Mouse (Mus musculus) cerebellum, postnatal 25 days (tissue): ENCODE data around the gene Rora.

Experiments used
- DNase-seq, 2 experiments: peaks; one replicate each; pipeline ENCODE4 v3.0.0; 2021; ENCODE audit warnings: mixed read lengths in 2 of 2

Gene Rora

DNA sequence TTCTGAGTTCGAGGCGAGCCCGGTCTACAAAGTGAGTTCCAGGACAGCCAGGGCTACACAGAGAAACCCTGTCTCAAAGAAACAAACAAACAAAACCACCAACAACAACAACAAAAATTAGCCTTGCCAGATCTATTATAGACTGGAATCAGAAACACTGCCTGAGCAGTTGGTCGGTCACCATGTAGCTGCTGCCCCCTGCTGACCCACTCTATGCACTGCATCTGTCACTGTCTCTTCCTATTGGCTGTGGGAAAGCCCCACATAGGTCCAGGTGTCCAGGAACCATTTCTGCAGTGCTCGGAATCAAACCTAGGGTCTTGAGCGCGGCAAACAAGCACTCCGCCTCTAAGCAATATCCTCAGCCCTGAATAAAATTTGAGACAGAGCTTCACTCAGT is 714.5 kb downstream of the Rora start:
- DNase-seq: peak; percentile 87 to 91

DNA sequence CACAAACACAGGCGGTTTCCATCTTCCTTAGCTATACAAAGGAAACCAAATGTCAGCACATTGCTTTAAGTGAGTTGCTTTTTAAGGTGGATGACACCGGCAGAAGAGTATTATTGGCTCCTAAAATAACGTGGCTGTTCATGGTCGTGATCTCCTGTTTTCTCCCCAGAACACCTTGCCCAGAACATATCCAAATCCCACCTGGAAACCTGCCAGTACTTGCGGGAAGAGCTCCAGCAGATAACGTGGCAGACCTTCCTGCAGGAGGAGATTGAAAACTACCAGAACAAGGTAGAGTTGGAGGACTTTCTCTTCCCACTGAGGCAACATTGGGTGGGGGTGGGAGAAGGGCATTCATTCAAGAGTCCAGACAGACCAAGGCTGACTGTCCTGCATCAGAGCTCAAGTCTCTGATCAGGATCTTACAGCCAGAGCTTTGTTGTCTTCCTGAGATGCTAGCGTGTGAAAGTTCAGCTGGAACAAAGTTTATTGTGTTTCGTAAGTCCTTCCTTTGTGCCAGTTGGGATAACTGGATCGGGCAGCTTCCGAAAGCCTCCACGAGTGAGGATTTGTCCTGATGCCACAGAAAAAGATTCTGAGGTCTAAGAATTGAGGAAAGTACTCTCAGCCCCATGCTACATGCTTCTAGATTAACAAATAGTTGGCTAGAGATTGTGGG is 717.6 kb downstream of the Rora start:
- DNase-seq: peak; percentile 60 to 77

DNA sequence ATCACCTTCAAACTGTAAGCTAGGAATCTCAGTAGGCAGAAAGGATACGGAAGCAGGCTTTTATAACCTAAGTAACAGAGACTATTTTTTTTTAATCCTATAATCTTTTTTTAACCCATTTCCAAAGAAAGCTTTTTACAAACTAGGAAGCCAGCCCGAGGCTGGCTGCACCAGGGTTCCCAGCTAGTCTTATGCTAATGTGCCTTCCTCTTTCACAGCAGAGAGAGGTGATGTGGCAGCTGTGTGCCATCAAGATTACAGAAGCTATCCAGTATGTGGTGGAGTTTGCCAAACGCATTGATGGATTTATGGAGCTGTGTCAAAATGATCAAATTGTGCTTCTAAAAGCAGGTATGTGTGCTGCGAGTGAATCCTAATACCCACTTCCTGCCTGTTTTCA is 719.3 kb downstream of the Rora start:
- DNase-seq: no peak

DNA sequence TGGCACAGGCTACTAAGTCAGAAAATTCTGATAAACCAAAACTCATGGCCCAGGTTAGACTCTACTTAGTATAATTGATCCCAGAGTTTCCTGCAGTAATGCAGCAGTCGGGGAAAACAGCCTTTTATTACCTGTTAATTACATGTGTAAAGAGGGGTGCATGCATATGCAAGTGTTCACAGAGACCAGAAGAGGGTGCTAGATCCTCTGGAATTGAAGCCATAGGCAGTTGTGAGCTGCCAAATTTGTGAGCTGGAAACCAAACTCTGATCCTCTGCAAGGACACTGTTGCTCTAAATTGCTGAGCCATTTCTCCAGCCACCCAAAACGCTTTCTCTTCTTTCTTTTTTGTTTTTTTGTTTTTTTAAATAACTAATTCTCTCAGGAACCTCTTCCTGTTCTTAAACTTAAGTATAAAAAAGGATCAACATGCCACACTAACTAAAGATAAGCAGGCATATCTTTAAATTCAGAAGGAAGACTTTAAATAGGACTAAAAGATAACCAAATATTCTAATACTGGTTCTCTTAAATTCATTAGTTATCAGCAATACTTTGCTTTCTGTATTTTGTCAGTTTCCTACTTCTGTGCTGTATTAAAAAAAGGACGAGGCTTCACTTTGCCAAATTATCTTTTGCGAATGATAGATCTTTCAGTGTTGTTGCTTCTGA is 723.5 kb downstream of the Rora start:
- DNase-seq: no peak

DNA sequence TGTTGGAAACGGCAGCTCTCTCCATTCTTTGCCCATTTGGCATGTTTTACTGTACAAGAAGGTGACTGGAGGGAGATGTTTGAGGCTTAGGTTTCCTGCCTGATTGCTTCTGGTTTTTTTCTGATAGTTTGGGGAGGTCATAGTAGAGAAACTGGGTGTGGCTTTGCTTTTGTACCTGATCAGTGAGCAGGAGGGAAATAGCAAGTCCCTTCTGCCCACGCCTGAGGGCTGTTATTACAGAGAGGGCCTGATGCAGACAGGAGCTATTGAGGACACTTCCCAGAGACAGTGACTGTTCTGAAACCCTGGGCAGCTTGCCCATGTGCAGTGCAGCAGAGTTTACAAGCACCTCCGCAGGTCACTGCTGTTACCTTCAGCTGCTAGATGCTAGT is 724.1 kb downstream of the Rora start:
- DNase-seq: peak in 1 of 2 experiments; percentile 59

GRCm38 (mm10) chr9:69380546-69380945 is 727.0 kb downstream of the Rora start:
- peak in 1 of 2 experiments; percentile 48 for DNase-seq

DNA sequence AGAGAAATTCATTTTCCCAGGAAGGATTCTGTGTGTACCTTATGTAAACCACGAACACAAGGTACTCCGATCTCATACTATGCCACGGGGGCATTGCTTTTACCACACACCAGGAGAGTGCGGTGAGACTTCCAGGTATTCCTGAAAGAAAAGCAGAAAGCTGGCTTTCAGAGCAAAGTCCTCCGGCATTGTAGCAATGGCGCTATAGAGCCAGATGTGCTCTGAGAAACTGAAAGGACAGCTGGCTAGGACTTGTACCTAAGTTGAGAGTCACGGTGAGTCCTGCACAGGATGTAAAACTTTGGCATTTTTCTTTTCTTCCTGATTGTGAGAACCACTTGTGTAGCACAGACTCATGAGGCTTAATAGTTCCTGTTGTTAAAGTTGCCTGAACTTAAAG is 728.2 kb downstream of the Rora start:
- DNase-seq: peak in 1 of 2 experiments; percentile 2

- no peak for DNase-seq
These were observed 730.9 kb downstream of the Rora start for GRCm38 (mm10) chr9:69384475-69384874.

- DNase-seq: peak in 1 of 2 experiments; percentile 1
These were observed 731.3 kb downstream of the Rora start for GRCm38 (mm10) chr9:69384905-69385304.

DNA sequence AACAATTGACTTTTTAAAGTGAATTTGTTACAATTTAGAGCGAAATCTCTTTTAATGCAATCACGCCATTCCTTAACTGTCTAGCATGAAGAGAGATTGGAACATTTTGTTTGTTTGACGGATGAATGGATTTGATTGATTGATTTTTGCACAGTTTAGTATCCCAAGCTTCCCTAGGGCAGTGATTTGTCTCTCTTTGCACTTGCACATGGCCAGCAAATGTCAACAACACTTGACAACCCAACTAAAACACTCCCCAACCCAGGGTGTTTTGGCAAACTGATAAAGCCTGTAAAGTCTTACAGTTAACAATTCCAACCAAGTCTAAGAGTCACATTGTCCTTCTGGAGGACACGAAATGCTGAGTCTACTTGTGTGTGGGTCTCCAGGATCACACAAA is 733.7 kb downstream of the Rora start:
- no peak for DNase-seq

GRCm38 (mm10) chr9:69390631-69391030 is 737.0 kb downstream of the Rora start:
- DNase-seq: peak; percentile 50 to 59

- no peak for DNase-seq
These were observed 740.6 kb downstream of the Rora start for GRCm38 (mm10) chr9:69394234-69394633.

DNA sequence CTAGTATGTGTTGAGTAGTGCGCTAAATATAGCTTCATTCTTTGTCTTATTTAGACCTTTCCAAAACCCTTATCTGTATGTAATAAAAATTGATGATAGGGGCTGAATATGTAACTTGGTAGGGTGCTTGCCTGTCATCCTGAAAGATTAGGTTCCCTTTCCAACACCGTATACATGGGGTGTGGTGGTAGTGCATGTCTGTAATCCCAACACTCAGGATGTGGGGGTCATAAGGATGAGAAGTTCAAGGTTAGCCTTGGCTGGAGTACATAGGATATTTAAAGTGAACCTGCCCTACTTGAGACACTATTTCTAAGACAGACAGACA is 743.8 kb downstream of the Rora start:
- no peak for DNase-seq

DNA sequence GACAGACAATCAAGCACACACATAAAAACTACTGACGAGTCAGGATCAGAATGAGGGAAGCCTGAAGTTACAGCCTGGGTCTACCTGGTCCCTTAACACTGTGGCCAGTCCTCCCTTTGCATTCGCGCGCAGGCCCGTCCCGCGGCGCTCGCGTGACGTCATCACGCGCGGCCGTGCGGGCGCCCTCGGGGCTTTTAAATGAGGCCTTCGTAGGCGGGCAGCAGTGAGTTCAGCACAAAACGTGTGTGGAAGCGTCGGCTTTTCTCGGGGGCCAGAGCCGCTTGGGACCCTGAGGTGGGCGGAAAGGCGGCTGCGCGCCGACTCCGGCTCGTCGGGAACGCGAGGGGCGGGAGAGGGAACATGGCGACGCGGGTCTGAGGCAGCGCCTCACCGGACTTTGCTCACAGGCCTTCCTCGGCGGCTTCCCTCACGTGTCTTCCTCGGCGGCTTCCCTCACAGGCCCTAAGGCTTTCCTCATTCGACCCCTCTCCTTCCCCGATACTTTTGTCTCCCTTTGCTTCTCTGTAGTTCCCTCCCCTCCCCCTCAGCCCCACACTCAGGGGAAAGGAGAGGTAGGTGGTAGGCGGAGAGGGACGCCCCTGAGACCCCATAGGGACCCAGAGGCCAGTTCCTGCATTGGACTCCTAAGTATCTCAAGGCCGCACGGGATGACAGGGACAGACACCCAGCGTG is 744.3 kb downstream of the Rora start, which contains the start of gene Ice2:
TSS of gene Ice2 (plus strand) at position 147 of the 693 bp plus-strand sequence.
- peak; percentile 86 to 90 for DNase-seq

DNA sequence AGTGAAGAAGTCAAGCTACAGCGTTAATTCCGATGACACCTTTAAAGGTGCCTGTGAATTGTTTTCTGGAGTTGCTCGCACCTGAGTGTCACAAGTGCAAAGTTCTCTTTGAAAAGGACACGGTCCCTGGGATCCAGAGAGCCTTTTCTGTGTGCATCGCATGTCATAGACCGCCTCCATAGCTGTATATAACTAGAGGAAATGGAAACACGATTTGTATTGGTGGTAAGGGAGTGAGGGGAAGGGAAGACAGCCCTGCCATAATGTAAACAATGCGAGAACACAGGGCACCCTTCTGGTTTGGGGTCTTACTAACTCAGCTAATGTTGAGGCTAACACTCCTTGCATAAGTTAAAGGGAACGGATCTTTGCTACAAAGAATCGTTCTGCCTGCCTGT is 744.9 kb downstream of the Rora start:
- DNase-seq: no peak

DNA sequence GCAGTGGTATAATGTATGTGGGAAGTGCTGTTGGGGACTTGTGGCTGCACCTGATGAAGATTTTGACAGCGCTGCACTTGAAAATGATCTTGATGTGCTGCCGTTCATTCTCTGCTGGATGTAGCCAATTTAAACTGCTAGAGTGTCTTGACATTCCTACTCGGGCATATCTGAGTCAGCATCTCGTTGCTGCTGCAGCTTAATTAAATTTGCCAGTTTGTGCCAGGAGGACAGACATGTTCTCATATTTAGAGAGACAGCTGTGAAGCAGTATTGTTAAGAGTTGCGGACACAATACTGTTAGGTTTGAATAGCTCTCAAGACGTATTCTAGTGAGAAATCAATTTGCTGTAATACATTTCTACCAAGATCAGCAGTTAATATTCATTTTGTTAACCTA is 751.1 kb downstream of the Rora start:
- no peak for DNase-seq

- no peak for DNase-seq
These were observed 765.9 kb downstream of the Rora start for GRCm38 (mm10) chr9:69419476-69419875.

- DNase-seq: no peak
These were observed 776.9 kb downstream of the Rora start for GRCm38 (mm10) chr9:69430531-69430930.

- no peak for DNase-seq
These were observed 778.4 kb downstream of the Rora start for GRCm38 (mm10) chr9:69431863-69432555.

GRCm38 (mm10) chr9:69435194-69435593 is 781.6 kb downstream of the Rora start:
- DNase-seq: no peak

- DNase-seq: no peak
These were observed 782.1 kb downstream of the Rora start for GRCm38 (mm10) chr9:69435662-69436061.
